Mouse (Mus musculus): ENCODE measurements at regions not wholly inside any gene's neighbourhood (a gene's known extent, or its start where the extent isn't known, plus 50 kb on each side); places are given as distances from the start of the nearest gene placed in this dataset.

GRCm38 (mm10) chr2:33981321-33981720 lies 93.6 kb upstream of the Mvb12b start:
- DNase-seq = no peak

GRCm38 (mm10) chr2:33980884-33981283 lies 93.1 kb upstream of the Mvb12b start:
- no peak for DNase-seq

GRCm38 (mm10) chr2:33979276-33979675 lies 91.5 kb upstream of the Mvb12b start:
- DNase-seq = no peak

DNA sequence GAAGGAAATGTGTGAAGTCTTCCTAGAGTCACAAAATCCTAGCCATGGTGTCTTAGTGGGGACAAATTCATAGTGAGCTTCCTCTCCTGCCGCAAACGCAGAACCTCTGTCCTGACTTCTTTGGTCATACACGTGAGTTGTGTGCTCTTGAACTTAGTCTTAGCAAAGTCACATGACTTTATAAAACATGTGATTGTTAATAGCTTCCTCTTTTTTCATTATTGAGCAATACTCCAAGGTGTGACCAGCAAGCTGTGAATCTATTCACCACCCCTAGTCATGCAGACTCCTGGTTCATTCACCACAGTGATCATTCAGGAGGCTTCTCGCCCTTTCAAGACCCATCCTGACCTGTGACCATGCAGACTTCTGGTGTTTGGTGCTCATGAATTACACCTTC lies 90.8 kb upstream of the Mvb12b start:
- no peak for DNase-seq

DNA sequence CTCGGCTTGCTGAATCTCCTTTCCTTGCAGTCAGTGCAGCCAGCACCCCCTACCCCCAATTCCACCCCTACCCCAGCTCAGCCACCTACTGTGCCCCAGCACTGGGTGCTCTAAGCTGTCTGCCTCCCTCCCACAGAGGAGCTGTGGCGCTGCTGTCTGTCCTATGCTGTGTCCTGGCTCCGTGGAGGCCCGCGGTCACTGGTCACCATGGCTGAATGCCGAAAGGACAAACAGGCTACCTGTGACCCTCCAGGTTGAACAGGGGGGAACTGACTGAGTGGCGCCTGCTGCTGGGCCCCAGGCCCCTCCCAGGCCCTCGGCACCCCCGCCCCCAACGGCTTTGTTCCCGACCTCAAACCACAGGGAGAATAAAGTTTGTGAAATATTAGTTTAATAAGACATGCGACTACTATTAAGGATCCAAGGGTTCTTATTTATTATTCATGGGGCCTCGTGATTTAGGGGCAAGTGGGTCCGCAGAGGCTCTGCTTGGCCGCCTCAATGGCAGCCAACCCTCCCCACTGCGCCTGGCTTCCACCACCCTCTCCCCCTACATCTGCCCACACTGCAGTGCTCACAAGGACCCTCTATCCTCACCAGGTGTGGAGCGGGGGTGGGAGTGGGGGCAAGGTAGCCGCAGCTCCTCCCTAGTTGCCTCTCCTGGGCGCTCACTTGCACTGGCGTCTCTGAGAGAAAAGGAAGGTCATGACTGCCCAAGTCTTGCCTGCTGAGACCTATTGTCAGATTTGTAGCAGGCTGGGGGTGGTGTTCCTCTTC lies 90.0 kb upstream of the Mvb12b start:
- no peak for DNase-seq

GRCm38 (mm10) chr2:33977151-33977550 lies 89.4 kb upstream of the Mvb12b start:
- DNase-seq = no peak

GRCm38 (mm10) chr2:33976183-33976582 lies 88.4 kb upstream of the Mvb12b start:
- DNase-seq = no peak

DNA sequence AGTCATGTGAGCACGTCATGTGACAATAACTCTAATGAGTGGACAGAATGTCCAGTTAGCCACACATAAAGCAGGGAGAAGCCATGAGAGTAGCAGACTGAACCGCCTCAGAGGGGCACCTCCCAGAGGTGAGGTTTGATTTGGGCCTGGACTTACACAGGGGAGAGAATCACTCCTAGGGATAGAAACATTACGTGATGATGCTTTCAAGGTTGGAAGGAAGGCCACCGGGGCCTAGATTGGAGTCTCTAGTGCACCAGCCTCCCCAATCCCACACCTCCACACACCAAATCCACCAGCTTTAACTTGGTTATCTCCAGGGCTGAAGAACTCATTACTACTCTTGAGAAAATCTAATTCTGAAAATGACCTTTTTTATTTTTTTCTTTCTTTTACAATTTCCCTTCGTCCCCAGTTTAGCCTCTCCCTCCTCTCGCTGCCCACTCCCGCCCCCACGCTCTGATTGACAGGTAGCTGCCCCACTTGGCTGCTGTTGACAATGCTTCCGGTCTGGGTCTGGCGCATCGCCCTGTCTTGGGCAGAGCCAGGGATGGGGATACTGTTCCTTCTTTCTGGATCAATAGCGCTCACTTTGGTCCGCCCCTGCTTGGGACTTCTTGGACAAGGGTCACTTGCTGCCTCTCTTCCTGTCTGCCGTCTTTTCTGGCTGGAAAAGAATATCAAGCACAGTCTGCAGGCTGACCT lies 87.8 kb upstream of the Mvb12b start:
- DNase-seq = no peak

DNA sequence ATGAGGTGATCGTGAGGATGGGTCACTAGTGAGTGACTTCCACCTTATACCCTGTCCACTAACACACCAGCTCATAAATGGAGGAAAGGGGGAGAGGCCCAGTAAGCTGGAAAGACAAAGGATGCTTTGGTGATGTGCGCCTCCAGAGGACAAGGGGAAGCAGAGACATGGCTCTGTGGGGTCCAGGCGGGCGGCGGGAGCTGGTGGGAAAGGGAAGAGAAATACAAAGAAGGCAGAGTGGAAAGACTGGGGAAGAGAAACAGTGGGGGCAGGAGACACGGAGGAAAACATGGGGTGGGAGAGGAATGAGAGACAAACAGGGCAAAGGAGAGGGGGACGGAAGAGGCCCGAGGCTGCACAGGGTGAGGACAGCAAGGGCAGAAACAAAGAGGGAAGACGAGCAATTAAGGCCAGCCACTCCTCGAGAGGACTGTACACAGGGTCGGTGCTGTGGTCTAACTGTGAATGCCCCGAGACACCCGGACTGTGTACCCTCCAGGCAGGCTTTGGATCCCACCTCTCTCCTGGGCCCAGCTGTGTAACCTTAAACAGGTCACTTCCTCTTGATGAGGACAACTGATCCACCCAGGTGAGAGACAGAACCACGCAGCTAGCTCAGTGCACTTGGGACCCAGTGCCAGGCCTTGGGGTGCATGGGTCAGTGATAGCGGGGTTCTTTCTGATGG lies 87.1 kb upstream of the Mvb12b start:
- DNase-seq = no peak

GRCm38 (mm10) chr2:33974031-33974430 lies 86.3 kb upstream of the Mvb12b start:
- no peak for DNase-seq

- peak; percentile 84 for DNase-seq
These were observed 85.6 kb upstream of the Mvb12b start for GRCm38 (mm10) chr2:33973213-33973834.

- DNase-seq = no peak
These were observed 79.3 kb upstream of the Mvb12b start for GRCm38 (mm10) chr2:33966984-33967421.

DNA sequence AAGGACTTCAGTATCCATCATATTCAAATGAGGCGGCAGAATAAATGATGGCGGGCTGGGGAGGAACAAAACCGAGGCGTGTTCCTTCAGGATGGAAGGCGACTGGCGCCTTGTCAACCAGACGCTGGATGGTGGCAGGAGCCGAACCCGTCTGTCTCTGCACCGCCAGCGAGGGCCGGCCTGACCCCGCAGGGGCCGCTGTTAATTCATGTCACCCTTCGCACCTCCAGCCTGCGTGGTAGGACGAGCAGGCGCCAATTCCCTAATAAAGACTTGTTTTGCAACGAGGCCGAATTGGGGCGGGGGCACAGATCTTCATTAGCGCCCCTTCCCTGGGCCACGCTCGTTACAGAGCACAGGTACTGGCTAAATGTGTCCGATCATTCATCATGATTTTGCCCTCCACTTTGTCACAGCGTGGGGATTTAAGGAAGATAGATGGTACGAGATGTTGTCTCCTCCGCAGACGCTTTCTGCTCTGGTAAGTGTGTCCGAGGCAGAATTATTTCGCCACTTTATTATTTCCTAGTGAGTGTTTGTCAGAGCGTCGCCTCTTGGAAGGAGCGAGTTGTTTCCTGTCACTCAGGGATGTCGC lies 78.7 kb upstream of the Mvb12b start:
- no peak for DNase-seq

GRCm38 (mm10) chr2:33964096-33964495 lies 76.3 kb upstream of the Mvb12b start:
- no peak for DNase-seq

DNA sequence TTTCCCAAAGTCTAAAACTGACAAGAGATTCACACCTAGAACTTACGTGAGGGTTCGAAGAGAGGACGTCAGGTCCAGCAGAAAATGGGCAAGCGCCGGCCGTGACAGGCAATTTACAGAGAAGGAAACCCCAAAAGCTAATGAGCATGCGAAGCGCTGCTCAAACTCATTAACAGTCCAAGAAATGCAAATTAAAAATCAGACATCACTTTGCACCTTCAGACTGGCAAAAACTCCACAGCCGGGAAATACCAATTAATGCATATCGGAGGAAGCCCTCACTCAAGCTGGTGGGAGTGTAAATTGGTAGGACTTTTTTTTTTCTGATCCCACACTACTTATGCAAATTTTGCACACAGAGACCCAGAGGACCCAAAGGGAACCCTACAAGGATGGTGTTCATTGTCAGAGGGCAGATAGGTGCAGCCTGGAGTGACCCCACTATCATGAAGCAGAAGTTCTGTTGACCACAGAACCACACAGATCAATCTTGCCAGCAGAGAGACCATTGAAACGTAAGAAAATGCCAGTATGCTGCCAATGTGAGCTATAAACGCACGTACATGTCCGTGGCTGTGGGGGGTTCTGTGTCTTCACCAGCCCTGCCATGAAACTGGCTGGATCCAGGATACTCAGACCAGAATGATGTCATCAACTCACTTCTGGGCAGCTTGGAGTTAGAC lies 74.8 kb upstream of the Mvb12b start:
- DNase-seq = no peak

- no peak for DNase-seq
These were observed 73.8 kb upstream of the Mvb12b start for GRCm38 (mm10) chr2:33961566-33961965.

DNA sequence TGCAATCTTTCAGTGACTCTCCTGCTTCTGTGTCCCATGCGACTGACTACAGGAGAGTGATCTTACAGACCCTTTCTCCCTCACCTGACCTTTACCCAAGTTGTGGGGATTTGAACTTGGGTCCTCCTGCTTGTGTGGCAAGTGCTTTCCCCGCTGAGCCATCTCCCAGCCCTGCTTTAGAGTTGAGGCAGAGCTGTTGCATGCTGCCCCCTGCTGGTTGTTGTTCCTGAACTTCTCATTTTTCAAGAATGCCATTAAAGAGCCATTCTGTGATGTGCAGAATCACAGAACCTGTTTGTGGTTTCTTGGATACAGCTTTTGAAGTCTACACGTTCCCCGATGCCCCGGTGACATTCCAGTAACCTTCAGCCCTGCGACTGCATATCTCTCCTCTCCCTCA lies 70.0 kb upstream of the Mvb12b start:
- peak; percentile 63 for DNase-seq

GRCm38 (mm10) chr2:33944301-33944700 lies 56.6 kb upstream of the Mvb12b start:
- DNase-seq = peak; percentile 55

DNA sequence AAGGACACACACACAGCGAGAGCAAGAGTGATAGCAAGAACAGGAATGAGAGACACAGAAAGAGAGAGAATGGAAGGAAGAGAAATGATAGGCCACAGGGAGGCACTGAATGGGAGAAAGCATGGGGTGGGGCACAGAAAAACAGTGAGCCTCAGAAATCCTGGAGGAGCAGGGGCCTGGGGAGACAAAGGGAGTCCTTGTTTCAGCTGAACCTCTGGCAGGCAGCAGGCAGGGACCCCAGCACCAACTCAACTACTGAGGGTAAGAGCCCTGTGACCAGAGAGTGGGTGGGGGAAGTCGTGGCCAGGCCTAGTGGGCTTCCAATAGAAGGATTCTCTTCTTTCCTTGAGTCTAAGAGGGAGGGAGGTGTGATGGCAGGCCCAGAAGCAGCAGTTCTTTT lies 54.3 kb upstream of the Mvb12b start:
- no peak for DNase-seq

GRCm38 (mm10) chr2:33941316-33941715 lies 53.6 kb upstream of the Mvb12b start:
- no peak for DNase-seq

DNA sequence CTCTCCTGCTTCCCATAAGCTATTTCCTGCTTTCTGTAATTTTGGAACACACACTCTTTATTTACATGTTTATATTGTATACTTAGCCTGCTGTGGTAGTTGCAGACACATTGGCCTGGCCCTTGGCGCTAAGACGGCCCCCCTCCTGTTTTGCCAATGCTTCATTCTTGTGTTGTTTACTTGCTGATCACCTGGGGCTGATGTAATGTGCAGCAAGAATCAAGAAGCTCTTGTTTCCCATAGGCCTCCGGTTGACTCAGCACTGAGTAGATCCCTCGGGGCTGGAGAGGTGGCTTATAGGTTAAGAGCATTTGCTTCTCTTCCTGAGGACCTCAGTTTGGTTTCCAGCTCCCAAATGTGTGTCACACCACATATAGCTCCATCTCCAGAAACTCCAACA lies 52.1 kb upstream of the Mvb12b start:
- DNase-seq = no peak

Measured in thymus, postnatal 25 days (tissue).